Mouse (Mus musculus) hindbrain, postnatal 0 days (tissue): ENCODE measurements at regions not wholly inside any gene's neighbourhood (a gene's known extent, or its start where the extent isn't known, plus 50 kb on each side); places are given as distances from the start of the nearest gene placed in this dataset.
A peak's percentile ranks its signal among the peaks of the same experiment; 100 is the strongest.

ENCODE experiments used
- ATAC-seq: fragments of 200-750 bp; cut with Nextera tagmentation; 2 replicates; pipeline ENCODE4 v1.8.0; 2017; ENCODE audit warnings: mild to moderate bottlenecking, moderate TSS enrichment, moderate library complexity
- DNase-seq: peaks from one replicate; pipeline ENCODE4 v3.0.0-alpha.2; 2015; ENCODE audit warnings: low spot score
- H3K27ac ChIP-seq: fragments of 300-500 bp; sonication (generic); 2 replicates; pipeline ENCODE4 v1.5.1; 2014; ENCODE audit warnings: mild to moderate bottlenecking
- H3K27me3 ChIP-seq: fragments of 300-500 bp; sonication (generic); 2 replicates; pipeline ENCODE4 v1.6.1; 2014; ENCODE audit warnings: low read length, mixed read lengths; ENCODE audit not compliant: insufficient read depth
- H3K36me3 ChIP-seq: fragments of 300-500 bp; sonication (generic); 2 replicates; pipeline ENCODE4 v1.6.1; 2014; ENCODE audit warnings: low read length, mixed read lengths; ENCODE audit not compliant: insufficient read depth
- H3K4me1 ChIP-seq: fragments of 300-500 bp; sonication (generic); 2 replicates; pipeline ENCODE4 v1.6.1; 2014; ENCODE audit warnings: antibody characterized with exemption, low read length, mixed read lengths; ENCODE audit not compliant: insufficient read depth
- H3K4me2 ChIP-seq: fragments of 300-500 bp; sonication (generic); 2 replicates; pipeline ENCODE4 v1.6.1; 2014; ENCODE audit warnings: low read depth, mild to moderate bottlenecking, low read length, moderate library complexity, mixed read lengths
- H3K4me3 ChIP-seq: fragments of 300-500 bp; sonication (generic); 2 replicates; pipeline ENCODE4 v1.5.1; 2014; ENCODE audit warnings: low read length
- H3K9ac ChIP-seq: fragments of 300-500 bp; sonication (generic); replicated peaks from 2 replicates; pipeline ENCODE4 v1.6.1; 2014; ENCODE audit warnings: mild to moderate bottlenecking, low read length, moderate library complexity, mixed read lengths
- H3K9me3 ChIP-seq: fragments of 300-500 bp; sonication (generic); 2 replicates; pipeline ENCODE4 v1.6.1; 2016; ENCODE audit warnings: low read length, mixed read lengths
- CTCF ChIP-seq: IDR thresholded peaks from 2 replicates; pipeline ENCODE4 v1.5.1; 2016; ENCODE audit warnings: antibody characterized with exemption, control low read depth, low read depth
- WGBS: fragments of 180-500 bp; shearing (Covaris S2); extraction: QIAGEN DNeasy Blood & Tissue Kit; methylation state at CpG from one replicate; pipeline ENCODE4 v1.1.7; 2014; 5-methylcytosine and 5-hydroxymethylcytosine counted together

DNA sequence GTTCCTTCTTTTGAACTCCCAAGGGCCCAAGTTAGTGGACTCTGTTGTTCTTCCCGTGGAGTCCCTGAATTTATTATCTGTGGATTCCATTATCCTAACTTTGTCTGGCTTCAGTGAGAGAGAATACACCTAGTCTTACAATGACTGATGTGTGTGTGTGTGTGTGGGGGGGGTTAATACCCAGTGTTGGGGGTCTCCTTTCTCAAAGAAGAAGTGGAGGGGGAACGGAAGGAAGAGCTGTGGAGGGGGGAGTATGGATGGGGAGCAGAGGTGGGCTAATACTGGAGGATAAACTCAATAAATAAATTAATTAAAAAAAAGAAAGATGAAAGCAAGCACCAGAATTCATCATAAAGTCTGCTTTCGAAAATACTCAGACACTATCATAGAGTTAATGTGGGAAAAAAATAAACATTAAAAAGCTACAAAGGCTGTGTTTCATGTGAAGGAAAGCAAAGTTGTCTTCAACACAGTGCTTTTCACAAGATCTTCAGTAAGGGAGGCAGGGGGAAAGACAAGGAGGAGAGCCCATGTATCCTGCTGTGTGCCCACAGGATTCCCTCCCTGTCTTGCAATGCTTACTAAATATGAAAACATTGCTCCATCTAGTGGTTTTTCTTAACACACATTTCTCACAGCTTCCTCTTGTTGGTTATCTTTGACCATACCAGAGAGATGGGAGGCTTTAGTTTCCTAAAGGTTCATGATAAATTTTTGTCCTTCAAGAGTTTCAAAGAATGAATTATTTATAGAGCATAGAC lies 173.4 kb upstream of the A1bg start:
- H3K27ac ChIP-seq = no peak overlapping the region
- peak; percentile 75 for TF ChIP-seq CTCF
- WGBS = 57% methylated on average over 3 of the region's 3 CpGs
- no peaks in the 10 kb centered on the region for H3K9me3 ChIP-seq
- ATAC-seq (peak; percentile 66; the same call in 1 of the 2 replicates), DNase-seq (peak; percentile 86)
- H3K36me3 ChIP-seq = no peaks in the 10 kb centered on the region
- H3K4me2 ChIP-seq = no peak overlapping the region
- H3K9ac ChIP-seq = no peak overlapping the region
- no peak overlapping the region for H3K4me3 ChIP-seq
- H3K27me3 ChIP-seq = no peaks in the 10 kb centered on the region
- H3K4me1 ChIP-seq = no peaks in the 10 kb centered on the region

DNA sequence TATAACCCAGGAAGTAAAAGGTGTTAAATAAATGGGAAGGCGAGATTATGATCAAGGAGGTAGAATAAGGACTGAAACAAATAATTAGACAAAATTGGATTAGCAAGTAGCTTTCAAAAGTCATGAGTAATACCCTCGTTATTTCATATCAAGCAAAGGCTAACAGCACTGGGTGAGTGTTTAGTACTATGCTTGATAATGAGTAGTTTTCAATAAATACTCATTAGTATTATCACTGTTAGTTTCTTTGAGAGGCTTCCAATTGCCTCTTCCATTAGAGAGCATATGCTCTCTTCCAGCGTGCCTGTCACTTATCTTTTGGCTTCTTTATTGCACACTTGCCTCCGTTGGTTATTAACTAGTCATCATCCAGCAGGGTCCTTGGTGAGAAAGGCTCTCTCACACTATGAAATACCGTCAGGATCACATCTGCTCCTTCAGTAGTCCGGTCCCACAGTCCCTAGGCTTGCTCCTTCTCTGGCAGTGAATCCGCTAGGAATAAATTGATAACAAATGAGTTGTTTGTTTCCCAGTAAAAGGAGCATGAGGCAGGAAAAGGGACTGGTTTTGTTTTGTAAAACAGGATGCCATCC lies 132.3 kb upstream of the A1bg start:
- Histone ChIP-seq H3K4me2 (no peak overlapping the region), H3K4me3 (no peak overlapping the region), H3K9ac (no peak overlapping the region), H3K27me3 (no peaks in the 10 kb centered on the region), H3K27ac (no peak overlapping the region), H3K36me3 (no peaks in the 10 kb centered on the region), H3K9me3 (no peaks in the 10 kb centered on the region), H3K4me1 (no peaks in the 10 kb centered on the region)
- DNase-seq (peak; percentile 4), ATAC-seq (no peak)
- 48% methylated on average over 7 of the region's 7 CpGs for WGBS
- TF ChIP-seq CTCF = no peak

DNA sequence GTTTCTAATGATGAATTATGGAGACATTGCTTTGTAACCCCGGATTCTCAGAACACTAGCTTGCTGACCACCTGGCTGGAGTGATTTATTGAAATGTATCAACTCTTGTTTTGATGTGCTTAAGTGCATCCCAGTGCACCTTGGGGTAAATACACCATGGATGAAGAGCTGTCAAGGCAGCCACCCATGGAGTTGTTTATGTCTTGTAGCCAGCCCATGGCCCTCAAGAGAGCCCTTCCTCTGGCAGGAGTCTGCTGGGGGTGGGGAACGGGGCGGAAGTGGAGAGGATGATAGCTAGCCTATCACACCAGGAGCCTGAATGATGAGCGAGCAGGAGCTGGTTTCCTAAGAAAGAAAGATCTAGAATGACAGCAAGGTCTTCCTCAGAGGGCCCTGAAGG lies 128.6 kb upstream of the A1bg start:
- no peaks in the 10 kb centered on the region for H3K4me1 ChIP-seq
- no peak for ATAC-seq
- no peak for TF ChIP-seq CTCF
- no peak overlapping the region for H3K27ac ChIP-seq
- WGBS = 59% methylated on average over 4 of the region's 4 CpGs
- no peaks in the 10 kb centered on the region for H3K36me3 ChIP-seq
- no peaks in the 10 kb centered on the region for H3K9me3 ChIP-seq
- no peak overlapping the region for H3K4me2 ChIP-seq
- H3K4me3 ChIP-seq = no peak overlapping the region
- no peaks in the 10 kb centered on the region for H3K27me3 ChIP-seq
- no peak for DNase-seq
- no peak overlapping the region for H3K9ac ChIP-seq

DNA sequence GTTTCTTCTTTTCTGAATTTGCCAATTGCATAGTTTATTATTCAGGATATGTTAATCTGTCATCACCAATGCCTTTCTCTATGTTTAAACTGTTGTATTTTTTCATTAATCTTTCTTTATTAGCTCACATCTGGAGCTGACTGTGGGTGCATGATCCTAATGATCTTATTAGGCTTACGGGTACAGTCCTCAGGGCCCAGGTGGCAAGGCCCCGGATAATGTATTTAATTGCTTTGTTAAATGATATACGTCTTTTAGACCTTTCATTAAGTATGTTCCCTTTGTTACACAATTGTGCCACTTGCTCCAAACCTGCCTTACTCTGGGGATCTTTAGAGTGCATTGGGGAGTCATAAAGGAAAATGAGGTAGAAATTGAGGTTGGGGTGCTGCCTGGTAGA lies 86.7 kb upstream of the A1bg start:
- DNase-seq (no peak), ATAC-seq (no peak)
- 62% methylated on average over 3 of the region's 3 CpGs for WGBS
- Histone ChIP-seq H3K36me3 (no peaks in the 10 kb centered on the region), H3K4me2 (no peak overlapping the region), H3K27me3 (no peaks in the 10 kb centered on the region), H3K27ac (no peak overlapping the region), H3K4me3 (no peak overlapping the region), H3K9ac (no peak overlapping the region), H3K9me3 (no peaks in the 10 kb centered on the region), H3K4me1 (no peaks in the 10 kb centered on the region)
- TF ChIP-seq CTCF = no peak

DNA sequence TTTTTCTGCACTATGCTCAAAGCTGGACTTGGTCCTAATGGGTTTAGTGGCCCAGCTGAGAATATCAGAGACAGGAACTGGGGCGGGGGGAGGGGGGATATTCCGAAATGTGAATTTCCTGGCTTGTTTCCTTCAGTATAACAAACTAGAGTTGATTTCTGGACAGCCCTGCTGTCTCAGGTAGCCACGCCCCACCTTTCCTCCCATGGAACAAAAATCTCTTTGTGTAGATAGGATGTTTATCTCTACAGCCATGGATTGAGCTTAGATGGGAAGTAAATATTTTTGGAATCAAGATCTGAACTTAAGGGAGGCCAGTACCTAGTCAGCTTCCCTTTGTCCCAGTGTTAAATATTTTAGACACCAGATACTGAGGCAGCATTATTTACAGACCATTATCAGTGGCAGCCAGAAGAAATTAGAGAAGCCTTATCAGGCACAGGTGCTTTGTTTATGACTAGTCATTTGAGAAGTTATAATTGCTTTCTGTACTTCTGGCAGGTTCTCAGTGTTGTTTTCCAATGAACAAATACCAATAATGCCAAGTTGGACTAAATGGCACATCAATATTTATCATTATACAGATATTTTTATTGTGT lies 84.7 kb upstream of the A1bg start:
- Histone ChIP-seq H3K4me3 (no peak overlapping the region), H3K4me1 (no peaks in the 10 kb centered on the region), H3K27ac (no peak overlapping the region), H3K4me2 (no peak overlapping the region), H3K9me3 (no peaks in the 10 kb centered on the region), H3K9ac (no peak overlapping the region), H3K36me3 (no peaks in the 10 kb centered on the region), H3K27me3 (no peaks in the 10 kb centered on the region)
- TF ChIP-seq CTCF = no peak
- 79% methylated on average over 3 of the region's 3 CpGs for WGBS
- DNase-seq (no peak), ATAC-seq (no peak)

DNA sequence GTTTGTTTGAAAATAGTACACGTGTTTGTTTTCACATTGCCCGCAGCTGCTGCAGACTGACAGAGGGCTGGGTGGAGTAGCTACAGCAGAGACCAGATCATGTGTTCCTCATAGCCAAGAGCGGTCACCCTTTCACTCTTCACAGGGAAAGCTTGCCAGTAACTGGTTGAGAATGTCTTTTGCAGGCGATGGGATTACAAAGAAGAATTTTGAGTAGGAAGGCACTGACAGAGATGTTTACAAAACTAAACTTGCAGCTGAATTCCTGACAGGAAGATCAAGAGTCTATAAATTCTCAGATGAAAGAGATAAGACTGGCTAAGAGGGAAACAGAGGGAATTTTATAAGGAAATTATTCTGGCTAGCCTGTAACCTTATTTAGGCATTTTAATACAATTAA lies 83.8 kb upstream of the A1bg start:
- Histone ChIP-seq H3K27me3 (no peaks in the 10 kb centered on the region), H3K4me1 (no peaks in the 10 kb centered on the region), H3K4me2 (no peak overlapping the region), H3K9ac (no peak overlapping the region), H3K9me3 (no peaks in the 10 kb centered on the region), H3K36me3 (no peaks in the 10 kb centered on the region), H3K27ac (no peak overlapping the region), H3K4me3 (no peak overlapping the region)
- WGBS = 67% methylated on average over 4 of the region's 4 CpGs
- no peak for DNase-seq
- ATAC-seq = no peak
- no peak for TF ChIP-seq CTCF
